Mouse (Mus musculus) midbrain, embryonic 13.5 days (tissue): ENCODE measurements around the gene Arl11. TPM values are rescaled to one million over a fixed set of nuclear protein-coding genes. Genes with fewer than 3 reads are reported as not detected.

ENCODE experiments used
- ATAC-seq: fragments of 200-750 bp; cut with Nextera tagmentation; 2 replicates; pipeline ENCODE4 v1.8.0; 2017; ENCODE audit warnings: mild to moderate bottlenecking, moderate TSS enrichment, moderate library complexity
- H3K27ac ChIP-seq: fragments of 300-500 bp; sonication (generic); 2 replicates; pipeline ENCODE4 v1.5.1; 2015; ENCODE audit warnings: inconsistent platforms, mild to moderate bottlenecking, moderate library complexity
- H3K27me3 ChIP-seq: fragments of 300-500 bp; sonication (generic); 2 replicates; pipeline ENCODE4 v1.6.1; 2015; ENCODE audit warnings: mild to moderate bottlenecking, inconsistent platforms
- H3K36me3 ChIP-seq: fragments of 300-500 bp; sonication (generic); 2 replicates; pipeline ENCODE4 v1.6.1; 2015; ENCODE audit warnings: mild to moderate bottlenecking, inconsistent platforms
- H3K4me1 ChIP-seq: fragments of 300-500 bp; sonication (generic); replicated peaks from 2 replicates; pipeline ENCODE4 v1.6.1; 2015; ENCODE audit warnings: inconsistent platforms
- H3K4me2 ChIP-seq: fragments of 300-500 bp; sonication (generic); replicated peaks from 2 replicates; pipeline ENCODE4 v1.6.1; 2015; ENCODE audit warnings: moderate library complexity, mild to moderate bottlenecking, inconsistent platforms
- H3K4me3 ChIP-seq: fragments of 300-500 bp; sonication (generic); replicated peaks from 2 replicates; pipeline ENCODE4 v1.5.1; 2015; ENCODE audit warnings: mild to moderate bottlenecking, inconsistent platforms
- H3K9ac ChIP-seq: fragments of 300-500 bp; sonication (generic); replicated peaks from 2 replicates; pipeline ENCODE4 v1.6.1; 2015; ENCODE audit warnings: mild to moderate bottlenecking, inconsistent platforms
- H3K9me3 ChIP-seq: fragments of 300-500 bp; sonication (generic); 2 replicates; pipeline ENCODE4 v1.6.1; 2016; ENCODE audit warnings: mild to moderate bottlenecking, inconsistent platforms
- WGBS: fragments of 180-500 bp; shearing (Covaris S2); methylation state at CpG from one replicate; pipeline ENCODE4 v1.1.7; 2015; 5-methylcytosine and 5-hydroxymethylcytosine counted together
- polyA plus RNA-seq: library from polyadenylated mRNA; unstranded; fragments of >200 nt; fragmentation: Nextera tagmentation; extraction: Ambion mirVana; gene quantifications from 2 replicates; pipeline ENCODE4 v1.2.1, GENCODE M21; 2015

The Arl11 gene
- polyA plus RNA-seq, result 0.20 and 0.44 TPM in 2 replicates

DNA sequence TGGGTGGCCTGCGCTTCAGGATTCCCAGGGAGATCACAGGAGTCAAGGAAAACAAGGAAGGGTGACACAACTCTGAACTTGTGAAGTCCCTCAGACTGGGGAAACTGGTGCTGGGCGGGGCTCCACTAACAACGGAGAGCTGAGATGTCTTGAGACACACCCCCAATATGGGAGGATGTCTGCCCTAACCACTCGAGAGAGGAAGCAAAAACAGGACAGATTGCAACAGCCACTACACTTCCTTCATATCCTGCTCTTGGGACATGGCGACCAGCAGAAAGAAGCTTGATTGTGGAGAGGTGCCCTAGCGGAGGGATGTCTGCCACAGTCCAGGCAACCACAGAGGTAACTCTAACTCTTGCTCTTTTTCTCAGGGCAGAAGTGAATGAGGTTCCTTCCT, at the start of gene Arl11:
TSS of gene Arl11 (plus strand) at position 161 of the 400 bp plus-strand sequence.
- Histone ChIP-seq H3K27ac (no peak within 1 kb of the TSS), H3K4me2 (no peak within 1 kb of the TSS), H3K4me1 (no peaks in the 10 kb centered on the region), H3K27me3 (no peaks in the 10 kb centered on the region), H3K4me3 (no peak within 1 kb of the TSS), H3K36me3 (no peaks in the 10 kb centered on the region), H3K9me3 (no peaks in the 10 kb centered on the region), H3K9ac (no peak within 1 kb of the TSS)
- 79% methylated on average over 6 of the region's 6 CpGs for WGBS
- ATAC-seq, result no peak

GRCm38 (mm10) chr14:61267908-61268475, 41.6 kb upstream of the Arl11 start:
- no peak overlapping the region for H3K4me3 ChIP-seq
- ATAC-seq, result no peak
- H3K27ac ChIP-seq, result no peak overlapping the region
- H3K36me3 ChIP-seq, result no peaks in the 10 kb centered on the region
- WGBS, result 65% methylated on average over 5 of the region's 5 CpGs
- H3K4me1 ChIP-seq, result no peaks in the 10 kb centered on the region
- no peaks in the 10 kb centered on the region for H3K9me3 ChIP-seq
- no peak overlapping the region for H3K9ac ChIP-seq
- H3K27me3 ChIP-seq, result 0 out of 2 replicates have a peak, but pooled peaks cover 6% of the 10 kb centered on the region
- no peak overlapping the region for H3K4me2 ChIP-seq

GRCm38 (mm10) chr14:61274414-61275198, 34.9 kb upstream of the Arl11 start:
- peaks cover 33% of the 10 kb centered on the region for H3K27me3 ChIP-seq
- no peaks in the 10 kb centered on the region for H3K36me3 ChIP-seq
- H3K4me2 ChIP-seq, result peak overlapping the region; percentile 47
- 0 out of 2 replicates have a peak overlapping the region, but pooled peaks have one; percentile 28 for H3K9ac ChIP-seq
- peak overlapping the region; percentile 25 for H3K4me3 ChIP-seq
- ATAC-seq, result no peak
- WGBS, result 9% methylated on average over 38 of the region's 38 CpGs
- H3K4me1 ChIP-seq, result peaks cover 14% of the 10 kb centered on the region
- H3K27ac ChIP-seq, result no peak overlapping the region
- no peaks in the 10 kb centered on the region for H3K9me3 ChIP-seq

DNA sequence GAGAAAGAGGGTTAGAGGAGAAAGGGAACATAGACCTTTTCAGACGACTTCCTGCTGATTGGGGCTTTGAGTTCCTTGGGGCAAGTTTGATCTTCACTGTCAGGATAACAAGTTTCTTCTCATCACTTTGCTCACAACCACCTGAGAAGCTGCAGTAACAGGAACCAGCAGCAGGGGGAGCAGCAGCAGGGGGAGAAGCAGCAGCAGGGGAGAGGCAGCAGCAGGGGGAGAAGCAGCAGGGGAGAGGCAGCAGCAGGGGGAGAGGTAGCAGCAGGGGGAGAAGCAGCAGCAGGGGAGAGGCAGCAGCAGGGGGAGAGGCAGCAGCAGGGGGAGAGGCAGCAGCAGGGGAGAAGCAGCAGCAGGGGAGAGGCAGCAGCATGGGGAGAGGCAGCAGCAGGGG, 32.3 kb upstream of the Arl11 start:
- H3K36me3 ChIP-seq, result no peaks in the 10 kb centered on the region
- H3K4me3 ChIP-seq, result no peak overlapping the region
- no peak for ATAC-seq
- no peak overlapping the region for H3K27ac ChIP-seq
- H3K9me3 ChIP-seq, result no peaks in the 10 kb centered on the region
- H3K4me1 ChIP-seq, result peaks cover 14% of the 10 kb centered on the region
- H3K4me2 ChIP-seq, result no peak overlapping the region
- peaks cover 27% of the 10 kb centered on the region for H3K27me3 ChIP-seq
- WGBS, result 46% methylated on average over 1 of the region's 1 CpGs
- H3K9ac ChIP-seq, result no peak overlapping the region

DNA sequence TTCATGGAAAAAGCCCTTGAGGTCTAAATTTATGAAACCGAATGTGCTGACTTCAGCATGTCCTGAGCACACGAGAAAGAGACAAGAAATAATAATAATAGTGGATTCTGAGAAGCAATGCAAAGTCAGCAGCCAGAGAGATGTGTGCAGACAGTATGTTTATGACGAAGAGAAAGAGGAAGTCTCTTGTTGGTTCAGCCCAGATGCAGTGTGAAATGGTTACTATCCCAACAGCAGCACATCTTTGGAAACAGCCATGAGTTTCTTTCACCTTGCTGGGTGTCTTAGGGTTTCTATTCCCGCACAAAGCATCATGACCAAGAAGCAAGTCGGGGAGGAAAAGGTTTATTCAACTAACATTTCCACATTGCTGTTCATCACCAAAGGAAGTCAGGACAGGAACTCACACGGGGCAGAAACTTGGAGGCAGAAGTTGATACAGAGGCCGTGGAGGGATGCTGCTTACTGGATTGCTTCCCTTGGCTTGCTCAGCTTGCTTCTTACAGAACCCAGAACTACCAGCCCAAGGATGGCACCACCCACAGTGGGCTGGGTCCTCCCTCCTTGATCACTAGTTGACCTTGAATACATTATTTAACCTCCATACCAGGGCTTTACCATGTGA, 30.8 kb upstream of the Arl11 start:
- H3K9me3 ChIP-seq, result no peaks in the 10 kb centered on the region
- peaks cover 27% of the 10 kb centered on the region for H3K27me3 ChIP-seq
- H3K4me2 ChIP-seq, result no peak overlapping the region
- H3K36me3 ChIP-seq, result no peaks in the 10 kb centered on the region
- H3K4me3 ChIP-seq, result no peak overlapping the region
- H3K4me1 ChIP-seq, result peaks cover 14% of the 10 kb centered on the region
- no peak overlapping the region for H3K27ac ChIP-seq
- ATAC-seq, result no peak
- H3K9ac ChIP-seq, result no peak overlapping the region
- WGBS, result 87% methylated on average over 7 of the region's 7 CpGs

DNA sequence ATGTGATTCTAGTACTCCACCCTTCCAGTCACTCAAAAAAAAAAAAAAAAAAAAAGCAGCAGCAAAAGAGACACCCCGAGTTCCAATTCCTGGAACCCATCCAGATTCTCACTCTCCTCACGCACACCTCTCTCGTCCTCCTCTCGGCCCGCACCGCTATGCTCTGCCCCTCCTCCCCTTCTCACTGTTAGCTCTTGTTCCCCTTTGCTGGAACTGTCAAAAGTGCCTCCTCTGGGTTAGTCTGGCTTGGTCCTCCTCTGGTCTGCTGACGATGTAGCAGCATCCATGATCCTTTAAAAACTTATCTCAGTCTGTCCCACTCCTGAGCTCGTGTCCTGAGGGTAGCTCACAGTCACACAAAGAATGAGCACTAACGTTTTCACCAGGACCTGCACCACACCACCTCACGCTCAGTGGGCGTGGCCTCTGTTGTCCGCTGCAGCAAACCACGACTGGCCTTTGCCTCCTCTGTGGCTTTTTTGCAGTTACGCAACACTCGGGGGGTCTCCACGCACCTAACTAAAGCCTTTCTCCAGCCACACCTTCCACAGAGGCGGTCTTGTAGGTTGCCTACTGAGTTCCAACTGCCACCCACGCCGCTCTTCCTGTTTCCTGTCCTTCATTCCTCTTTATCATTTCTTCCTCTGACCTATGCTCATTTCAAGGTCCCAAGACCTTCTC, 20.8 kb upstream of the Arl11 start:
- Histone ChIP-seq H3K4me1 (no peaks in the 10 kb centered on the region), H3K9me3 (no peaks in the 10 kb centered on the region), H3K4me3 (no peak overlapping the region), H3K36me3 (no peaks in the 10 kb centered on the region), H3K4me2 (no peak overlapping the region), H3K27me3 (no peaks in the 10 kb centered on the region), H3K27ac (no peak overlapping the region), H3K9ac (no peak overlapping the region)
- WGBS, result 73% methylated on average over 19 of the region's 19 CpGs
- ATAC-seq, result no peak

DNA sequence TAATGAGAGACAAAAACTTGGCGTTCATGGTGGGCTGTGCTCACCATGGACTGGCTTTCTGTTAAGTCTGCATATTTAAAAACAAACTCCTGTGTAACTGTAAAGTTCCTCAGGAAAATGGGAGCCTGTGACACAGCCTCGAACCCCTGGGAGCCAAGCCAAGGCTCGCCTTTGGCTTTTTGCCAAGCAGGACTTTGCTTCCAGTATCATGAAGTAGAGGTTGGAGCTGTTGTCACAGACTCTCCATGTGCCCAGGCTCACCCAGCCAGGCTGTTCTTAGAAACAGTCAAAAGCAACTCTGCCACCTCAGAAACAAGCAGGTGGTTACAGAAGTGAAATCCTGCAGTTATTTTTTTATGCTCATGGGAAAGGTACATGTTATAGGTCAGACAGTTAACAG, 18.9 kb upstream of the Arl11 start:
- no peak overlapping the region for H3K27ac ChIP-seq

DNA sequence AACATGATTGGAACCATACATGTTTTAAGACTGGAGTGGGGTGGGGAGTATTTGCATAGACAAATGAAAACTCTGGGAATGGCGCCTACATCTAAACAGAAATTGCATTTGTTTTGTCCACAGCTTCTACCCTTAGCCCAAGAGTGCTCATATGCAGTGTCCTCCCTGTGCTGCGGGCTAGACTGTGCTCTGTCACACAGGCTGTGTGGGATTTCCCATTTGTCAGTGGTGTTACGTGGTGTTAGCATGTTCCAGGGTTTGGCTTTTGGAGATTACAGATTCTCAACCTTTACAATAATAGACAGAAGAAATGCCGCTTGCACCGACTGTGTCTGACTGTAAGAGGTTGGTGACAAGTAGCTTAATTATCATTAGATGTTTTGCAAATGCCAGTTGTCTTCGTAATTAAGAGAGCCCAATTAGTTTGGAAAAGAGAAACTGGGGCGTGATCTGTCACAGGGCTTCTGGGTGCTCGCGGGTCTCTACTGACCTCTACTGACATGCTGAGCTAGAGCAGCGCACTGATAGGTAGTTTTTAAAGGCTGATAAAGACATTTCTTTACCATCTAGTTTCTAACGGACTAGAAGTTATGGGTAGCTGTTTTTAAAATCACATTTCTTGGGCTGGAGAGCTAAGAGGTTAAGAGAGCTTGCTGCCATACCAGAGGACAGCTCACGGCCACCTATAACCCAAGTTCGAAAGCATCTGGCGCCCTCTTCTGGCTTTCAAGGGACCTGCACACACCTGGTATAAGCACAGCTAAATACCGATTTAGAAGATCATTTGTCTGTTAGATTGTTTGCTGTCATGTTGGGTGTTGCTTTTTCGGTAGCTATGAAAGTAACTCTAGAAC, 15.4 kb upstream of the Arl11 start:
- Histone ChIP-seq H3K27ac (no peak overlapping the region), H3K9me3 (no peaks in the 10 kb centered on the region), H3K36me3 (no peaks in the 10 kb centered on the region), H3K27me3 (no peaks in the 10 kb centered on the region; the same call in 1 of the 2 replicates), H3K4me1 (no peaks in the 10 kb centered on the region), H3K9ac (no peak overlapping the region), H3K4me2 (no peak overlapping the region), H3K4me3 (no peak overlapping the region)
- WGBS, result 45% methylated on average over 16 of the region's 16 CpGs
- no peak for ATAC-seq

More for the DNA sequence above, 18.9 kb upstream of the Arl11 start:
- Histone ChIP-seq H3K36me3 (no peaks in the 10 kb centered on the region), H3K27me3 (no peaks in the 10 kb centered on the region; the same call in 1 of the 2 replicates), H3K4me3 (no peak overlapping the region), H3K9me3 (no peaks in the 10 kb centered on the region), H3K4me1 (no peaks in the 10 kb centered on the region), H3K9ac (no peak overlapping the region), H3K4me2 (no peak overlapping the region)
- WGBS, result 73% methylated on average over 3 of the region's 3 CpGs
- ATAC-seq, result no peak

- Histone ChIP-seq H3K27me3 (no peaks in the 10 kb centered on the region; the same call in 1 of the 2 replicates), H3K9ac (no peak overlapping the region), H3K4me3 (no peak overlapping the region), H3K9me3 (no peaks in the 10 kb centered on the region), H3K4me1 (no peaks in the 10 kb centered on the region), H3K27ac (no peak overlapping the region), H3K4me2 (no peak overlapping the region), H3K36me3 (no peaks in the 10 kb centered on the region)
- no peak for ATAC-seq
- 16% methylated on average over 6 of the region's 6 CpGs for WGBS
Observed at GRCm38 (mm10) chr14:61294738-61295079, 14.8 kb upstream of the Arl11 start.

DNA sequence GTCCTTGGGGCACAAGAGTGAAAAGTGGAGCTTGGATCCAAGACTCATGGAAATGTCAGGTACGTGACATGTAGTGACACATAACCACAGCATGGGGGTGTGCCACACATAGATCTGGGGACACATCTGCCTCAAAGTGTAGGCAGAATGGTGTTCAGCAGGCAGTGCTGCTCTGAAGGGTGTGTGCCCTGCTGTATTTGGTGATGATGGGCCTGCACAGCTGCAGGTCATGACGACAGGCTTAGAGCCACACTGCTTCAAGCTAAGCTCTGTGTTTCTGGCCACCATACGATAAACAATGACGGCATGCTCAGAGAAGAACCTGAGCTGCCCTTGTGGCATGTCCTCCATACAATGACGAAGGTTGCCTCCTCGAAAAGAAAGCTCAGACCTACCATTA, 9.7 kb upstream of the Arl11 start:
- H3K9ac ChIP-seq, result no peak overlapping the region
- H3K4me3 ChIP-seq, result no peak overlapping the region
- no peak overlapping the region for H3K4me2 ChIP-seq
- no peak for ATAC-seq
- no peaks in the 10 kb centered on the region for H3K4me1 ChIP-seq
- no peaks in the 10 kb centered on the region; the same call in 1 of the 2 replicates for H3K27me3 ChIP-seq
- H3K36me3 ChIP-seq, result no peaks in the 10 kb centered on the region
- H3K27ac ChIP-seq, result no peak overlapping the region
- 88% methylated on average over 6 of the region's 6 CpGs for WGBS
- no peaks in the 10 kb centered on the region for H3K9me3 ChIP-seq

DNA sequence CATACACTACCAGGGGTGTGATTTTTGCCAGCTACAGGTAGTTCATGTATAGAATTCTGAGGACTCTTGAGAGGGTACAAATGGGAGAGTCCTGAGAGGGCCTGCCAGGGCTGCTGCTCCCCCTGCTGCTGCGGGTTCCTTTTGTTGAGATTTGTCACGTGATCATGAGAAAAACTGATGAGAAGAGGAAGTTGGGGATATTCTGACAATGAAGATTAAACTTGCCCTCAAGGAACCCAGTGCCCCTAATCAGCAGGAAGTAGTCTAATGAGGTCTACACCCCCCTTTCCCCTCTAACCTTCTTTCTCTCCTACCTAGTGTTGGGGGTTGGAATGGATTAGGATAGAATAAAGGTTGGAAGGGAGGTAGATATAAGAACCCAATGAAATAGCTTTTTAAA, 8.2 kb upstream of the Arl11 start:
- Histone ChIP-seq H3K4me1 (no peaks in the 10 kb centered on the region), H3K9ac (no peak overlapping the region), H3K4me2 (no peak overlapping the region), H3K4me3 (no peak overlapping the region), H3K36me3 (no peaks in the 10 kb centered on the region), H3K27ac (no peak overlapping the region), H3K27me3 (no peaks in the 10 kb centered on the region), H3K9me3 (no peaks in the 10 kb centered on the region)
- ATAC-seq, result no peak
- 61% methylated on average over 2 of the region's 2 CpGs for WGBS
